Mouse (Mus musculus): ENCODE results near the gene B3gnt3. TPM values are rescaled to one million over a fixed set of nuclear protein-coding genes. Genes with fewer than 3 reads are reported as not detected.

B3gnt3 gene
- polyA plus RNA-seq, 1 experiment from 2014 or later, result 0.33 TPM

- Histone ChIP-seq H3K4me1 (ENCODE audit: control insufficient read depth, insufficient read depth, low read length) (no peaks in the 10 kb centered on the region), H3K27ac (ENCODE audit: low read depth, low read length) (no peak overlapping the region), H3K4me2 (ENCODE audit: low read depth) (no peak overlapping the region), H3K27me3 (ENCODE audit: control insufficient read depth, insufficient read depth, low read length) (peaks cover 62% of the 10 kb centered on the region), H3K4me3 (ENCODE audit: low read depth, low read length) (no peak overlapping the region), H3K36me3 (ENCODE audit: control insufficient read depth, insufficient read depth, low read length) (no peaks in the 10 kb centered on the region; the same call in 1 of the 2 replicates), H3K9ac (ENCODE audit: low read length) (no peak overlapping the region), H3K9me3 (ENCODE audit: control insufficient read depth, low read length) (no peaks in the 10 kb centered on the region)
- no peak for DNase-seq (ENCODE audit: low spot score)
- ATAC-seq (ENCODE audit: insufficient read depth, low FRiP score, low TSS enrichment), result no peak
- 23% methylated on average over 9 of the region's 9 CpGs for WGBS
Observed at GRCm38 (mm10) chr8:71657816-71658215, 43.8 kb downstream of the B3gnt3 start.

DNA sequence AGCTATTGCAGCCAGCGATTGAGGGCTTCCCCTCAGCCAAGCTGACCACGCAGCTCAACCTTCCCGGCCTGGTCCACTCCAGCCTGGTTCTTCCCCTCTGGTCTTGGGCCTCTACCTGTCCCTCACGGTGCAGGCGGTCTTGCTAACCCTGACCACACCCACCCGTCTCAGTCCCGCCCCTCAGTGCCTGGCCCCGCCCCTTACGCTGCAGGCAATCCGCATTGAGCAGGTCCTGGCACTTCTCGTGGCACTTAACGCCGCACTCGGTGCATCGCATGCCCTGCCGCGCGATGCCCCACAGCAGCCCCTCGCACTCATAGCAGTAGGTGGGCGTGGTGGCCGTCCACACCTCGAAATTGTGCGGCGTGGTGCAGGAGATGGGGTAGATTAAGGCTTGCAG, 47.0 kb downstream of the B3gnt3 start:
- ATAC-seq (ENCODE audit: insufficient read depth, low FRiP score, low TSS enrichment), result no peak
- H3K9ac ChIP-seq (ENCODE audit: low read length), result 0 out of 2 replicates have a peak overlapping the region, but pooled peaks have one; percentile 18
- 2% methylated on average over 24 of the region's 24 CpGs for WGBS

DNA sequence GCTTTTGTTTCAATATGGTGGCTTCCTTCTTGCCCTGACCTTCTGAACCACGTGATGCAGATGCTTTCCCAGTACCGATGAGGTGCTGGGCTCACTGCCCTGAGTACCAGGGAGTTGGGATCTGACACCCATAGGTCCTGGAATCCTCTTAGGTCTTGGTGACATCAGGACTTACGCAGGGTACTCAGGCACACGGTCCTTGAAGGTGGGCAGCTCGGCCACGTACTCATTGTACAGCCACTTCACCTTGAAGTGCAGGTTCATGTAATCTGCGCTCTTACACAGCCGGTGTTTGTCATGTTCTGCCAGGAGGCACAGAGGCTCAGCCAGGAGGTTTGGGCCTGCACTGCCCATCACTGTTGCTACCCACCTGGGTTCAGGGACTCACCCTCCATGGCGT, 56.1 kb downstream of the B3gnt3 start:
- H3K4me1 ChIP-seq (ENCODE audit: control insufficient read depth, insufficient read depth, low read length), result no peaks in the 10 kb centered on the region
- no peak overlapping the region for H3K9ac ChIP-seq (ENCODE audit: low read length)
- H3K9me3 ChIP-seq (ENCODE audit: control insufficient read depth, low read length), result no peaks in the 10 kb centered on the region
- 90% methylated on average over 9 of the region's 9 CpGs for WGBS
- DNase-seq (ENCODE audit: low spot score) (no peak), ATAC-seq (ENCODE audit: insufficient read depth, low FRiP score, low TSS enrichment) (no peak)
- H3K27me3 ChIP-seq (ENCODE audit: control insufficient read depth, insufficient read depth, low read length), result no peaks in the 10 kb centered on the region
- no peak overlapping the region for H3K4me3 ChIP-seq (ENCODE audit: low read depth, low read length)
- H3K27ac ChIP-seq (ENCODE audit: low read depth, low read length), result no peak overlapping the region
- H3K36me3 ChIP-seq (ENCODE audit: control insufficient read depth, insufficient read depth, low read length), result no peaks in the 10 kb centered on the region
- H3K4me2 ChIP-seq (ENCODE audit: low read depth), result no peak overlapping the region

More for the DNA sequence above, 47.0 kb downstream of the B3gnt3 start:
- Histone ChIP-seq H3K27ac (ENCODE audit: low read depth, low read length) (no peak overlapping the region), H3K9me3 (ENCODE audit: control insufficient read depth, low read length) (no peaks in the 10 kb centered on the region), H3K4me2 (ENCODE audit: low read depth) (peak overlapping the region; percentile 25; the same call in 1 of the 2 replicates), H3K36me3 (ENCODE audit: control insufficient read depth, insufficient read depth, low read length) (no peaks in the 10 kb centered on the region; the same call in 1 of the 2 replicates), H3K27me3 (ENCODE audit: control insufficient read depth, insufficient read depth, low read length) (peaks cover 55% of the 10 kb centered on the region), H3K4me3 (ENCODE audit: low read depth, low read length) (no peak overlapping the region), H3K4me1 (ENCODE audit: control insufficient read depth, insufficient read depth, low read length) (no peaks in the 10 kb centered on the region)
- DNase-seq (ENCODE audit: low spot score), result peak; percentile 48

Other genes starting within 250 kb of the B3gnt3 start
- gene Abhd8, start 238.1 kb downstream of the B3gnt3 start, polyA plus RNA-seq (2014; fragmentation: Nextera tagmentation; extraction: Ambion mirVana), result 60.7 and 63.4 TPM in 2 replicates
- gene Mrpl34, start 236.8 kb downstream of the B3gnt3 start, polyA plus RNA-seq (2014; fragmentation: Nextera tagmentation; extraction: Ambion mirVana), result 196 and 205 TPM in 2 replicates
- gene Dda1, start 232.6 kb downstream of the B3gnt3 start, polyA plus RNA-seq (2014; fragmentation: Nextera tagmentation; extraction: Ambion mirVana), result 162 and 170 TPM in 2 replicates
- 5.6 and 6.3 TPM in 2 replicates for gene Ano8, start 215.8 kb downstream of the B3gnt3 start, polyA plus RNA-seq (2014; fragmentation: Nextera tagmentation; extraction: Ambion mirVana)
- gene Gtpbp3, start 213.7 kb downstream of the B3gnt3 start, polyA plus RNA-seq (2014; fragmentation: Nextera tagmentation; extraction: Ambion mirVana), result 6.0 and 8.4 TPM in 2 replicates
- 49.5 and 53.0 TPM in 2 replicates for gene Plvap, start 190.0 kb downstream of the B3gnt3 start, polyA plus RNA-seq (2014; fragmentation: Nextera tagmentation; extraction: Ambion mirVana)
- 0.16 TPM in 1 of 2 replicates, not detected in the other for gene Ccdc194, start 176.1 kb downstream of the B3gnt3 start, polyA plus RNA-seq (2014; fragmentation: Nextera tagmentation; extraction: Ambion mirVana)
- 3.7 and 4.9 TPM in 2 replicates for gene Bst2, start 164.3 kb downstream of the B3gnt3 start, polyA plus RNA-seq (2014; fragmentation: Nextera tagmentation; extraction: Ambion mirVana)
- 64.7 and 69.8 TPM in 2 replicates for gene Mvb12a, start 158.9 kb downstream of the B3gnt3 start, polyA plus RNA-seq (2014; fragmentation: Nextera tagmentation; extraction: Ambion mirVana)
- gene Tmem221, start 142.9 kb downstream of the B3gnt3 start, polyA plus RNA-seq (2014; fragmentation: Nextera tagmentation; extraction: Ambion mirVana), result 0.24 TPM in 1 of 2 replicates, not detected in the other
- not detected in 2 replicates for gene Nxnl1, start 135.2 kb downstream of the B3gnt3 start, polyA plus RNA-seq (2014; fragmentation: Nextera tagmentation; extraction: Ambion mirVana)
- gene Slc27a1, start 132.9 kb downstream of the B3gnt3 start, polyA plus RNA-seq (2014; fragmentation: Nextera tagmentation; extraction: Ambion mirVana), result 10.5 and 12.7 TPM in 2 replicates
- 212 and 216 TPM in 2 replicates for gene Pgls, start 109.6 kb downstream of the B3gnt3 start, polyA plus RNA-seq (2014; fragmentation: Nextera tagmentation; extraction: Ambion mirVana)
- 3.6 and 4.2 TPM in 2 replicates for gene Fam129c, start 104.1 kb downstream of the B3gnt3 start, polyA plus RNA-seq (2014; fragmentation: Nextera tagmentation; extraction: Ambion mirVana)
- gene Colgalt1, start 90.8 kb downstream of the B3gnt3 start, polyA plus RNA-seq (2014; fragmentation: Nextera tagmentation; extraction: Ambion mirVana), result 54.5 and 57.4 TPM in 2 replicates
- 6.5 and 7.7 TPM in 2 replicates for gene Unc13a, start 30.0 kb downstream of the B3gnt3 start, polyA plus RNA-seq (2014; fragmentation: Nextera tagmentation; extraction: Ambion mirVana)
- gene Jak3, start 25.5 kb downstream of the B3gnt3 start, polyA plus RNA-seq (2014; fragmentation: Nextera tagmentation; extraction: Ambion mirVana), result 1.6 and 2.0 TPM in 2 replicates
- not detected in 2 replicates for gene Insl3, start 12.6 kb downstream of the B3gnt3 start, polyA plus RNA-seq (2014; fragmentation: Nextera tagmentation; extraction: Ambion mirVana)
- gene Fcho1, start 23.9 kb upstream of the B3gnt3 start, polyA plus RNA-seq (2014; fragmentation: Nextera tagmentation; extraction: Ambion mirVana), result 12.3 and 12.4 TPM in 2 replicates
- gene Zfp709, start 180.2 kb upstream of the B3gnt3 start, polyA plus RNA-seq (2014; fragmentation: Nextera tagmentation; extraction: Ambion mirVana), result 6.6 and 6.7 TPM in 2 replicates
- gene Zfp882, start 206.8 kb upstream of the B3gnt3 start, polyA plus RNA-seq (2014; fragmentation: Nextera tagmentation; extraction: Ambion mirVana), result 7.2 and 8.1 TPM in 2 replicates
- gene Zfp617, start 206.8 kb upstream of the B3gnt3 start, polyA plus RNA-seq (2014; fragmentation: Nextera tagmentation; extraction: Ambion mirVana), result 35.5 and 36.4 TPM in 2 replicates
- gene Zfp961, start 249.2 kb upstream of the B3gnt3 start, polyA plus RNA-seq (2014; fragmentation: Nextera tagmentation; extraction: Ambion mirVana), result 22.9 and 23.9 TPM in 2 replicates